Mouse (Mus musculus): ENCODE data around the gene Bbox1. TPM values are rescaled to one million over a fixed set of nuclear protein-coding genes. Genes with fewer than 3 reads are reported as not detected.

The Bbox1 gene
- polyA plus RNA-seq, 1 experiment: not detected

DNA sequence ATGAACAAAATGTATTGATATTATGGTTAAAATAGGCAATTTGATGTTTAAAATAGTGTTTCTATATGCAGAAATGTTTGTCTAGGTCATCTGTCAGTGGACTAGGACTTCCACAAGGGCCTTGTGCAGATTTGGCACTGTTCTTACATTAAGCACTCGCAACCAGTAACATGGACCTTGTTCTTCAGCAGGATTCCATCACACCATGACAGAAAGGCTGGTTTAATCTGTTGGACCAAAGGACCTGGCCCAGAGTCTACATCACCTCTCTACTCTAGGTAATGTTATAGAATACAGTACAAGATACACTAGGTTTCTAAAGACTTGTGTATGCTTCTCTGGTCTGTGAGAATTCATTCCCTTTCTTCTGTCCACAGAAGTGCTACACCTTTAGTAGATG, 4.4 kb upstream of the Bbox1 start:
- no peaks in the 10 kb centered on the region for H3K4me1 ChIP-seq (ENCODE audit: control insufficient read depth)
- no peaks in the 10 kb centered on the region for H3K36me3 ChIP-seq (ENCODE audit: control insufficient read depth)
- TF ChIP-seq TAL1 (IDR thresholded peaks at IDR 0.05; ENCODE audit: low read length) (no peak), GATA1 (IDR thresholded peaks at IDR 0.05; ENCODE audit: low read length) (no peak)
- H3K4me3 ChIP-seq (replicated peaks): no peak overlapping the region
- no peaks in the 10 kb centered on the region for H3K9me3 ChIP-seq (ENCODE audit: control insufficient read depth, low read length)
- H3K27me3 ChIP-seq (ENCODE audit: control insufficient read depth): no peaks in the 10 kb centered on the region

GRCm38 (mm10) chr2:110316116-110316883, 1.9 kb upstream of the Bbox1 start:
- Histone ChIP-seq H3K27me3 (ENCODE audit: control insufficient read depth) (no peaks in the 10 kb centered on the region), H3K4me1 (ENCODE audit: control insufficient read depth) (no peaks in the 10 kb centered on the region), H3K4me3 (replicated peaks) (no peak overlapping the region), H3K36me3 (ENCODE audit: control insufficient read depth) (no peaks in the 10 kb centered on the region), H3K9me3 (ENCODE audit: control insufficient read depth, low read length) (no peaks in the 10 kb centered on the region)
- TF ChIP-seq GATA1 (IDR thresholded peaks at IDR 0.05; ENCODE audit: low read length): no peak
- TF ChIP-seq TAL1 (IDR thresholded peaks at IDR 0.05; ENCODE audit: low read length): no peak

DNA sequence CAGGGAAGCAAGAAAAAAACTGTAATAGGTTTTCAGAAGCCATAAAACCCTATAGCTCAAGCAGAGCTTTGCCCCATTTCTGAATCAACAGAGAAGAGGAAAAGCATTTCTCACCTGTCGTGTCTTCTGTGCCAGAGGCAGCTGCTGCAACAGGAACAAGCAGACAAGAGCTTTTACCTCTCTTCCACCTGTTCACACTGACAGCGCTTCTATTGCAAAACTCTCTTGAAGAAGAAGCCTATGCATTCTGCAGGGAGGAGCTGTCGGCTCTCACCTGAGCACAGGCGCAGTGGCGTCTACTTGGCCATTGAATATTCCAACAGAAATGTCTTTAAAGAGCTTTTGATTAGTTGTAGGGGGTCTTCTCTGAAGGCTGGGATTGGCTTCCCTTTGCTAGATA, 286 bp downstream of the Bbox1 start:
- TF ChIP-seq TAL1 (IDR thresholded peaks at IDR 0.05; ENCODE audit: low read length): no peak
- TF ChIP-seq GATA1 (IDR thresholded peaks at IDR 0.05; ENCODE audit: low read length): no peak
- H3K27me3 ChIP-seq (ENCODE audit: control insufficient read depth): no peaks in the 10 kb centered on the region
- H3K9me3 ChIP-seq (ENCODE audit: control insufficient read depth, low read length): no peaks in the 10 kb centered on the region
- no peak overlapping the region for H3K4me3 ChIP-seq (replicated peaks)
- H3K36me3 ChIP-seq (ENCODE audit: control insufficient read depth): no peaks in the 10 kb centered on the region
- no peaks in the 10 kb centered on the region for H3K4me1 ChIP-seq (ENCODE audit: control insufficient read depth)

- no peaks in the 10 kb centered on the region for H3K4me1 ChIP-seq (ENCODE audit: control insufficient read depth)
- H3K27me3 ChIP-seq (ENCODE audit: control insufficient read depth): no peaks in the 10 kb centered on the region
- no peak for TF ChIP-seq TAL1 (IDR thresholded peaks at IDR 0.05; ENCODE audit: low read length)
- no peak for TF ChIP-seq GATA1 (IDR thresholded peaks at IDR 0.05; ENCODE audit: low read length)
- H3K4me3 ChIP-seq (replicated peaks): no peak overlapping the region
- no peaks in the 10 kb centered on the region for H3K36me3 ChIP-seq (ENCODE audit: control insufficient read depth)
- no peaks in the 10 kb centered on the region for H3K9me3 ChIP-seq (ENCODE audit: control insufficient read depth, low read length)
These were observed 995 bp downstream of the Bbox1 start for GRCm38 (mm10) chr2:110313305-110313824.

GRCm38 (mm10) chr2:110305358-110306283, 8.7 kb downstream of the Bbox1 start:
- peak overlapping the region; percentile 0 for H3K4me3 ChIP-seq (replicated peaks)
- no peak for TF ChIP-seq GATA1 (IDR thresholded peaks at IDR 0.05; ENCODE audit: low read length)
- TF ChIP-seq TAL1 (IDR thresholded peaks at IDR 0.05; ENCODE audit: low read length): no peak
- no peaks in the 10 kb centered on the region for H3K9me3 ChIP-seq (ENCODE audit: control insufficient read depth, low read length)

DNA sequence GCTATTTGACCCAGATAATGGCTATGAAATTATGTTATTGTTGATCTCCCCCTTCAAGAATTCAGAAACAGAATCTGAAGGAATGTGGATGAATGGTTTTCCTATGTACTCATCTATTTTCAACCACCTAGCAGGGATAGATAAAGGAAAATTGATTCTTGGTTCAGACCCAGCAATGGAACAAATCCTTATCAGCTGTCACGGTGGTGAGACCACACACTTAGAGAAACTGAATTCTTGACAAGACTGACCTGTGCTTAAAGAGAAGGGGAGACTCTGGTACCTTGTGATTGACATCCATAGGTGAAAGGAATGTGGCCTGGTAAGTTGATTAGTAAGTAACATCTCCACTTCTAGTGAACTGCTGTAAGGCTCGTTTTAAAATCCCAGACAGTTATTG, 12.1 kb downstream of the Bbox1 start:
- TF ChIP-seq TAL1 (IDR thresholded peaks at IDR 0.05; ENCODE audit: low read length) (no peak), GATA1 (IDR thresholded peaks at IDR 0.05; ENCODE audit: low read length) (no peak)
- Histone ChIP-seq H3K4me1 (ENCODE audit: control insufficient read depth) (no peaks in the 10 kb centered on the region), H3K9me3 (ENCODE audit: control insufficient read depth, low read length) (no peaks in the 10 kb centered on the region), H3K4me3 (replicated peaks) (no peak overlapping the region), H3K27me3 (ENCODE audit: control insufficient read depth) (no peaks in the 10 kb centered on the region), H3K36me3 (ENCODE audit: control insufficient read depth) (no peaks in the 10 kb centered on the region)

More at GRCm38 (mm10) chr2:110305358-110306283, 8.7 kb downstream of the Bbox1 start:
- Histone ChIP-seq H3K4me1 (ENCODE audit: control insufficient read depth) (no peaks in the 10 kb centered on the region), H3K27me3 (ENCODE audit: control insufficient read depth) (no peaks in the 10 kb centered on the region), H3K36me3 (ENCODE audit: control insufficient read depth) (no peaks in the 10 kb centered on the region)

- TF ChIP-seq TAL1 (IDR thresholded peaks at IDR 0.05; ENCODE audit: low read length) (no peak), GATA1 (IDR thresholded peaks at IDR 0.05; ENCODE audit: low read length) (no peak)
- H3K36me3 ChIP-seq (ENCODE audit: control insufficient read depth): no peaks in the 10 kb centered on the region
- no peaks in the 10 kb centered on the region for H3K9me3 ChIP-seq (ENCODE audit: control insufficient read depth, low read length)
- no peaks in the 10 kb centered on the region for H3K4me1 ChIP-seq (ENCODE audit: control insufficient read depth)
- no peaks in the 10 kb centered on the region for H3K27me3 ChIP-seq (ENCODE audit: control insufficient read depth)
- H3K4me3 ChIP-seq (replicated peaks): no peak overlapping the region
These were observed 13.0 kb downstream of the Bbox1 start for GRCm38 (mm10) chr2:110301314-110301713.

- H3K27me3 ChIP-seq (ENCODE audit: control insufficient read depth): no peaks in the 10 kb centered on the region
- H3K9me3 ChIP-seq (ENCODE audit: control insufficient read depth, low read length): no peaks in the 10 kb centered on the region
- H3K4me3 ChIP-seq (replicated peaks): no peak overlapping the region
- TF ChIP-seq GATA1 (IDR thresholded peaks at IDR 0.05; ENCODE audit: low read length): no peak
- TF ChIP-seq TAL1 (IDR thresholded peaks at IDR 0.05; ENCODE audit: low read length): no peak
- H3K36me3 ChIP-seq (ENCODE audit: control insufficient read depth): no peaks in the 10 kb centered on the region
- no peaks in the 10 kb centered on the region for H3K4me1 ChIP-seq (ENCODE audit: control insufficient read depth)
These were observed 19.4 kb downstream of the Bbox1 start for GRCm38 (mm10) chr2:110294927-110295326.

GRCm38 (mm10) chr2:110287959-110288358, 26.4 kb downstream of the Bbox1 start:
- H3K36me3 ChIP-seq (ENCODE audit: control insufficient read depth): no peaks in the 10 kb centered on the region
- no peak for TF ChIP-seq TAL1 (IDR thresholded peaks at IDR 0.05; ENCODE audit: low read length)
- no peak for TF ChIP-seq GATA1 (IDR thresholded peaks at IDR 0.05; ENCODE audit: low read length)
- H3K4me1 ChIP-seq (ENCODE audit: control insufficient read depth): no peaks in the 10 kb centered on the region
- H3K4me3 ChIP-seq (replicated peaks): no peak overlapping the region
- H3K9me3 ChIP-seq (ENCODE audit: control insufficient read depth, low read length): no peaks in the 10 kb centered on the region; the same call in 1 of the 2 replicates
- no peaks in the 10 kb centered on the region for H3K27me3 ChIP-seq (ENCODE audit: control insufficient read depth)

Measured in erythroblast, embryonic 14.5 days (primary cell).